11 mouse cellular contexts compared by ENCODE assay signal in the genomic region with DNA sequence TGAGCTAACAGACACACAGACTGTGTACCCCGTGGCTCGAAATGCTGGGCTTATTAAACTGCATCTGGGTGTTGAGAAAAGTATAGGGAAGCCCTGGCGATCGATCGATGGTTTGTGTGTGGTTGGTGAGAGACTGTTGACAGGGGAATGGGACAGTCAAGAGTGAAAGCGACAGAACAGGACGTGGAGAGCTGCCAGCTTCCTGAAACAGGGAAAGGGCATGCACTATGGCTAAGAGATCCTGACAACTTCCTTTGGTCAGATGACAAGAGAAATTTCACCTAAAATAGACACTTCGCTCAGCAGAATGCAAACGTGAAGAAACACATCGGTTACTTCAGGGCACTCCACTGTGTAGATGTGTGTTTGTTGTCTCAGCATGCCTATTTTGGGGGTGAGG.
DNase-seq lines count a peak whose midpoint lies in the region; ATAC-seq and TF ChIP-seq lines count a peak whose summit lies in the region.
"Had no signal": no experiment of that assay in that cellular context is flagged by ENCODE, and none has a peak within 500 bp of the region (broad histone marks: within the 10 kb centered on the region; RNA-seq: fewer than 3 reads in every experiment).

No protein-coding gene starts in this region.

- no peaks in the 10 kb centered on the region for H3K9me3 ChIP-seq in kidney, embryonic 15.5 days (replicated peaks)
- no peaks in the 10 kb centered on the region for H3K9me3 ChIP-seq in MEL (replicated peaks; ENCODE audit: insufficient read depth, low read length)
- H3K9me3 ChIP-seq in heart, embryonic 11.5 days (replicated peaks; ENCODE audit: control insufficient read depth, low read length): no peaks in the 10 kb centered on the region
- no peaks in the 10 kb centered on the region for H3K9me3 ChIP-seq in liver, embryonic 13.5 days (replicated peaks)
- H3K9me3 ChIP-seq in midbrain, embryonic 11.5 days (ENCODE audit: control insufficient read depth, low read length): no peaks in the 10 kb centered on the region
- H3K9me3 ChIP-seq: midbrain, embryonic 12.5 days; neural tube, embryonic 13.5 days had no signal

- H3K79me2 ChIP-seq in MEL (ENCODE audit: control insufficient read depth, insufficient read depth, low read length, poor library complexity): no peaks in the 10 kb centered on the region

- ATAC-seq in kidney, embryonic 15.5 days (replicated peaks; ENCODE audit: low FRiP score): no peak
- no peak for ATAC-seq in heart, embryonic 11.5 days (replicated peaks; ENCODE audit: insufficient number of reproducible peaks, low FRiP score, low TSS enrichment)
- ATAC-seq in liver, embryonic 13.5 days (ENCODE audit: low read depth): no peak
- ATAC-seq in midbrain, embryonic 11.5 days (ENCODE audit: low FRiP score): no peak

- peaks cover 28% of the 10 kb centered on the region for H3K4me1 ChIP-seq in kidney, embryonic 15.5 days
- peaks cover 12 to 34% of the 10 kb centered on the region in 2 experiments for H3K4me1 ChIP-seq in MEL (ENCODE audit: control insufficient read depth in 1 of 2, insufficient read depth in 2 of 2, low read length in 2 of 2)
- H3K4me1 ChIP-seq in heart, embryonic 11.5 days (ENCODE audit: control insufficient read depth, insufficient read depth, low read length): peaks cover 15% of the 10 kb centered on the region
- peaks cover 56% of the 10 kb centered on the region for H3K4me1 ChIP-seq in liver, embryonic 13.5 days (replicated peaks)
- peaks cover 24% of the 10 kb centered on the region for H3K4me1 ChIP-seq in midbrain, embryonic 11.5 days (ENCODE audit: control insufficient read depth, insufficient read depth, low read length)

- no peak overlapping the region for H3K9ac ChIP-seq in kidney, embryonic 15.5 days
- H3K9ac ChIP-seq in MEL (ENCODE audit: control insufficient read depth, low read depth, low read length, poor library complexity, severe bottlenecking): no peak overlapping the region
- H3K9ac ChIP-seq in heart, embryonic 11.5 days (ENCODE audit: low read depth, low read length): 0 out of 2 replicates have a peak overlapping the region, but pooled peaks have one; percentile 22
- no peak overlapping the region for H3K9ac ChIP-seq in liver, embryonic 13.5 days
- H3K9ac ChIP-seq in midbrain, embryonic 11.5 days (ENCODE audit: low read length): no peak overlapping the region
- H3K9ac ChIP-seq: midbrain, embryonic 12.5 days; neural tube, embryonic 13.5 days had no signal

- no peak for TF ChIP-seq CTCF in MEL (IDR thresholded peaks at IDR 0.05 in 2 of 3, conservative IDR thresholded peaks at IDR 0.05 in 1 of 3; ENCODE audit: control insufficient read depth in 1 of 3, insufficient read depth in 1 of 3, low read depth in 2 of 3, low read length in 3 of 3, poor library complexity in 1 of 3, severe bottlenecking in 1 of 3)

- TF ChIP-seq RAD21 in MEL (IDR thresholded peaks at IDR 0.05; ENCODE audit: low read depth, low read length): no peak

- no peak overlapping the region for H3K4me3 ChIP-seq in kidney, embryonic 15.5 days (replicated peaks)
- H3K4me3 ChIP-seq in MEL (ENCODE audit: control insufficient read depth in 1 of 2, insufficient read depth in 1 of 2, low read depth in 2 of 2, low read length in 2 of 2): no peak overlapping the region
- H3K4me3 ChIP-seq in heart, embryonic 11.5 days (ENCODE audit: low read depth, low read length): no peak overlapping the region
- H3K4me3 ChIP-seq in liver, embryonic 13.5 days (replicated peaks): no peak overlapping the region
- no peak overlapping the region for H3K4me3 ChIP-seq in midbrain, embryonic 11.5 days (ENCODE audit: low read depth, low read length)
- H3K4me3 ChIP-seq: midbrain, embryonic 12.5 days; neural tube, embryonic 13.5 days had no signal

- peaks cover 3% of the 10 kb centered on the region; the same call in 1 of the 2 replicates for H3K27me3 ChIP-seq in kidney, embryonic 15.5 days
- no peaks in the 10 kb centered on the region for H3K27me3 ChIP-seq in MEL (ENCODE audit: control insufficient read depth in 1 of 2, insufficient read depth in 2 of 2, low read length in 2 of 2)
- no peaks in the 10 kb centered on the region for H3K27me3 ChIP-seq in heart, embryonic 11.5 days (ENCODE audit: control insufficient read depth, insufficient read depth, low read length)
- no peaks in the 10 kb centered on the region for H3K27me3 ChIP-seq in liver, embryonic 13.5 days
- no peaks in the 10 kb centered on the region for H3K27me3 ChIP-seq in midbrain, embryonic 11.5 days (ENCODE audit: control insufficient read depth, insufficient read depth, low read length)
- H3K27me3 ChIP-seq: midbrain, embryonic 12.5 days; neural tube, embryonic 13.5 days had no signal

- TF ChIP-seq POLR2A in MEL (IDR thresholded peaks at IDR 0.05; ENCODE audit: control insufficient read depth in 1 of 2, insufficient read depth in 1 of 2, low read depth in 1 of 2, low read length in 2 of 2, poor library complexity in 1 of 2): no peak

- DNase-seq in kidney, postnatal 10 days: peak; percentile 55
- no peak for DNase-seq in MEL (ENCODE audit: low read depth, low spot score)
- no peak for DNase-seq in liver, embryonic 13.5 days
- no peak for DNase-seq in midbrain, embryonic 11.5 days (ENCODE audit: low spot score, missing footprints)
- no peak for DNase-seq in T-cell, adult 2 months (ENCODE audit: low spot score)
- DNase-seq in adrenal gland, postnatal 14 days: no peak
- DNase-seq: cerebellum, postnatal 14 days had no signal

- no peak for TF ChIP-seq EP300 in MEL (IDR thresholded peaks at IDR 0.05; ENCODE audit: low read depth in 1 of 2, low read length in 2 of 2)

- H3K36me3 ChIP-seq in kidney, embryonic 15.5 days: no peaks in the 10 kb centered on the region
- peaks cover 0 to 24% of the 10 kb centered on the region in 2 experiments; a peak in 2 of 4 replicates for H3K36me3 ChIP-seq in MEL (ENCODE audit: control insufficient read depth in 1 of 2, insufficient read depth in 2 of 2, low read length in 2 of 2)
- H3K36me3 ChIP-seq in heart, embryonic 11.5 days (ENCODE audit: control insufficient read depth, insufficient read depth, low read length): no peaks in the 10 kb centered on the region
- H3K36me3 ChIP-seq in liver, embryonic 13.5 days: no peaks in the 10 kb centered on the region
- no peaks in the 10 kb centered on the region for H3K36me3 ChIP-seq in midbrain, embryonic 11.5 days (ENCODE audit: control insufficient read depth, insufficient read depth, low read length)
- H3K36me3 ChIP-seq: midbrain, embryonic 12.5 days; neural tube, embryonic 13.5 days had no signal

- no peak overlapping the region for H3K4me2 ChIP-seq in kidney, embryonic 15.5 days
- H3K4me2 ChIP-seq in heart, embryonic 11.5 days: no peak overlapping the region
- 0 out of 2 replicates have a peak overlapping the region, but pooled peaks have one; percentile 11 for H3K4me2 ChIP-seq in liver, embryonic 13.5 days
- no peak overlapping the region for H3K4me2 ChIP-seq in midbrain, embryonic 11.5 days
- H3K4me2 ChIP-seq: midbrain, embryonic 12.5 days; neural tube, embryonic 13.5 days had no signal

- WGBS in kidney, embryonic 15.5 days: 81% methylated on average over 10 of the region's 10 CpGs
- WGBS in heart, embryonic 11.5 days (ENCODE audit: insufficient replicate concordance): 44% methylated on average over 10 of the region's 10 CpGs
- 31% methylated on average over 10 of the region's 10 CpGs for WGBS in liver, embryonic 13.5 days (ENCODE audit: insufficient replicate concordance)
- WGBS in midbrain, embryonic 11.5 days: 91% methylated on average over 10 of the region's 10 CpGs

- H3K27ac ChIP-seq in kidney, embryonic 15.5 days: no peak overlapping the region
- peak overlapping the region; percentile 15; the same call in 1 of the 2 replicates for H3K27ac ChIP-seq in MEL (ENCODE audit: control insufficient read depth, low read depth, low read length)
- H3K27ac ChIP-seq in heart, embryonic 11.5 days (ENCODE audit: low read depth, low read length): no peak overlapping the region
- H3K27ac ChIP-seq in liver, embryonic 13.5 days: no peak overlapping the region
- no peak overlapping the region for H3K27ac ChIP-seq in midbrain, embryonic 11.5 days (ENCODE audit: low read depth, low read length)
- H3K27ac ChIP-seq: midbrain, embryonic 12.5 days; neural tube, embryonic 13.5 days had no signal

TF ChIP-seq in MEL, 35 proteins besides CTCF, POLR2A, EP300 and RAD21:
- TF ChIP-seq TCF12 (IDR thresholded peaks at IDR 0.05; ENCODE audit: low read depth, low read length): 0 out of 2 replicates have a peak, but pooled peaks have one; percentile 3
- TF ChIP-seq ETS1 (IDR thresholded peaks at IDR 0.05; ENCODE audit: low read depth, low read length): 0 out of 2 replicates have a peak, but pooled peaks have one; percentile 2
- no peak for TF ChIP-seq UBTF (IDR thresholded peaks at IDR 0.05; ENCODE audit: borderline replicate concordance, insufficient read depth, low read depth, low read length)
